Mouse (Mus musculus) testis, adult 2 months (tissue): ENCODE measurements around the gene Clspn. TPM values are rescaled to one million over a fixed set of nuclear protein-coding genes. Genes with fewer than 3 reads are reported as not detected.
"Not testable (repeated sequence)": the region's sequence is repeated elsewhere in the genome, so short reads cannot be mapped to it uniquely, and the experiment has no call there.

Experiments used
- H3K27ac ChIP-seq: fragments of 200-500 bp; 2 replicates; pipeline ENCODE4 v1.5.1; 2012; ENCODE audit warnings: low read depth, low read length; ENCODE audit not compliant: control insufficient read depth, insufficient read depth
- H3K27me3 ChIP-seq: fragments of 200-500 bp; 2 replicates; pipeline ENCODE4 v1.6.1; 2012; ENCODE audit warnings: mild to moderate bottlenecking, low read length, moderate library complexity; ENCODE audit not compliant: control insufficient read depth, insufficient read depth
- H3K36me3 ChIP-seq: fragments of 200-500 bp; 2 replicates; pipeline ENCODE4 v1.6.1; 2012; ENCODE audit warnings: mild to moderate bottlenecking, low read length; ENCODE audit not compliant: control insufficient read depth, insufficient read depth
- H3K4me1 ChIP-seq: fragments of 200-500 bp; 2 replicates; pipeline ENCODE4 v1.6.1; 2012; ENCODE audit warnings: low read length; ENCODE audit not compliant: control insufficient read depth, insufficient read depth
- H3K4me3 ChIP-seq: fragments of 200-500 bp; 2 replicates; pipeline ENCODE4 v1.5.1; 2012; ENCODE audit warnings: low read depth, mild to moderate bottlenecking, low read length, moderate library complexity, mixed read lengths; ENCODE audit not compliant: control insufficient read depth
- CTCF ChIP-seq: fragments of 200-500 bp; IDR thresholded peaks from 2 replicates; pipeline ENCODE4 v1.5.1; 2012; ENCODE audit warnings: low read depth, mild to moderate bottlenecking, inconsistent platforms, low read length, moderate library complexity; ENCODE audit not compliant: control insufficient read depth, insufficient read depth, insufficient replicate concordance
- POLR2A ChIP-seq: fragments of 200-500 bp; IDR thresholded peaks from 2 replicates; pipeline ENCODE4 v1.6.1; 2012; ENCODE audit warnings: low read depth, mild to moderate bottlenecking, inconsistent platforms, low read length, moderate library complexity; ENCODE audit not compliant: control insufficient read depth
- polyA plus RNA-seq: library from polyadenylated mRNA; depleted of rRNA; stranded (reverse); fragments of >200 nt; gene quantifications from 2 replicates; pipeline ENCODE4 v1.2.3, GENCODE M21; 2012

Gene Clspn
- polyA plus RNA-seq, 1 experiment: 2.2 TPM

DNA sequence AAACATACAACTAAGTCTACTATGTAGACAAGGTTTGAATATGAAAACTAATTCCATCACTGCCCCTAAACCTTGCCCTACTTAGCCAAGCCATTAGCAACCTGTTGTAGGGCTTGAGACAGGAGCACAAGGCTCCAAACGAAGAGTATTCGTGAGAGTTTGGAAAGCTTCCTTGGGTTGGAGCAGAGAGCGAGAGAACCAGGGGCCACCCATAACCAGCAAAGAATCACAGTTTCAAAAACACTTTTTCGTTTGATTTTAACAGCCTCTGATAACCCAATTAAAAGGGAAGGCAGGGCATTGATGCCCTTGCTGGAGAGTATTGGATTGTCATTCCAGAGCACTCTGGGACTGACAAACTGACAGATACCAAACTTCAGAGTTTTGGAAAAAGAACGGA lies 24.4 kb upstream of the Clspn start:
- no peaks in the 10 kb centered on the region for H3K27me3 ChIP-seq
- no peaks in the 10 kb centered on the region for H3K36me3 ChIP-seq
- H3K4me3 ChIP-seq: peak overlapping the region; percentile 95
- H3K4me1 ChIP-seq: peaks cover 11% of the 10 kb centered on the region
- TF ChIP-seq CTCF (no peak), POLR2A (no peak)
- peak overlapping the region; percentile 85; the same call in 1 of the 2 replicates for H3K27ac ChIP-seq

DNA sequence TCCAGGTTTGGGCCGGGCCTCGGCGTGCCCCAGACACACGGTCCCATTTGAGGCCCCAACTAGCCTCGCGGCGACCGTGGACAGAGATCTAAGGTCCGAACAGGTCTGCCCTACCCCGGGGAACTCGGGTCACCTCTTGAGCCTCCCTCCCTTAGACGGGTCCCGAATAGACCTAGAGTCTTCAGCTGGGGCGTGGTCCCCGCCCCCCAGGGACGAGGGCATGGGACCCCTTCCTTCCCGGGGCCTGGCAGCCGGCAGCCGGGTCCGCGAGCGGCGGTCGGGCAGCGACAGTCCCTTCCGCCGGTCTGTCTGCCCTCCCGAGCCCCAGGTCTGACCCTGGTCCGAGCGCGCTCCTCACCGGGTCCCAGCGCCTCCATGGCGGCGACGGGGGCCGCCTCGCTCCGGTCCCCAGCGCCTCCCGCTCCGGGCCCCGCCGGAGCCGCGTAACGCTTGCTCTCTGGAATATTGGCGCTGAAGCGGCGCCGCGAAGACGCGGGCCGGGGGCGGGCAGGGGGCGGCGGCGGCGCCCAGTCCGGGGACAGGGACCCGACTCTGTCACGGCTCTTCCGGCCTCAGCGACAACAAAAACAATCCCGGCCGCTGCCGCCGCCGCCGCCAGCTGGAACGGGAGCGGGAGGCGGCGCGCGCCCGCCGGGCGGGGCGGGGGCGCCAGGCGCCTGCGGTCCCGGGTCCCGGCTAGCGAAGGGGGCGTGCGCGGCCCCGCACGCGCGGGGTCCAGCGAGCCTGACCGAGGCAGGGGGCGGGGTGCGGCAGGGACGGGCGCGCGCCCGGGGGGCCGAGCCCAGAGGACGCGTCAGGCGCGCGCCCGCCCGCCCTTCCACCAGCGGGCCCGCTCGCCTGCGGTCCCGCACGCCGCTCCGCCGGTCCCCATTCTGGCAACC lies 23.7 kb upstream of the Clspn start, which contains the start of gene Ago4:
Gene Ago4 (minus strand): TSS at position 646 of the 902 bp plus-strand sequence.
- H3K27ac ChIP-seq: peak within 1 kb of the TSS; percentile 85
- peak within 1 kb of the TSS; percentile 95 for H3K4me3 ChIP-seq
- peaks cover 11% of the 10 kb centered on the region for H3K4me1 ChIP-seq
- no peaks in the 10 kb centered on the region for H3K36me3 ChIP-seq
- no peak for TF ChIP-seq CTCF
- no peak for TF ChIP-seq POLR2A
- no peaks in the 10 kb centered on the region for H3K27me3 ChIP-seq

DNA sequence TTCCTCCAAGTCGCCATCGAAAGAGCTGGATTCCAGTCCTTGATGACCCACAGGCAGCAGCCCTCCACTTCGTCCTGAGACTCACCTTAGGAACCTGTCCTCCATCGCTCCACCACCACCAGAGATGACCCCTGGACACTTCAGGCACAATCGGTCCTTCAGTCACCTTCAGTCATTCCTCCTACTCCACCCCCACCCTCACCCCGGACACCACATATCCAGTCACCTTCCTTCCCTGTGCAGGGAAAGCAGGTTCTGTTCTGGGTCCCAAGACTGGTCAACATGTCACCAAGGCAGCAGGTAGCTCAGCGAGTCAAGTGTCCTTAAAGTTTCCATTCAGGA lies 23.0 kb upstream of the Clspn start:
- Histone ChIP-seq H3K27me3 (no peaks in the 10 kb centered on the region), H3K27ac (no peak overlapping the region; the same call in 1 of the 2 replicates), H3K4me3 (peak overlapping the region; percentile 95), H3K4me1 (peaks cover 11% of the 10 kb centered on the region), H3K36me3 (no peaks in the 10 kb centered on the region)
- TF ChIP-seq POLR2A (no peak), CTCF (no peak)

DNA sequence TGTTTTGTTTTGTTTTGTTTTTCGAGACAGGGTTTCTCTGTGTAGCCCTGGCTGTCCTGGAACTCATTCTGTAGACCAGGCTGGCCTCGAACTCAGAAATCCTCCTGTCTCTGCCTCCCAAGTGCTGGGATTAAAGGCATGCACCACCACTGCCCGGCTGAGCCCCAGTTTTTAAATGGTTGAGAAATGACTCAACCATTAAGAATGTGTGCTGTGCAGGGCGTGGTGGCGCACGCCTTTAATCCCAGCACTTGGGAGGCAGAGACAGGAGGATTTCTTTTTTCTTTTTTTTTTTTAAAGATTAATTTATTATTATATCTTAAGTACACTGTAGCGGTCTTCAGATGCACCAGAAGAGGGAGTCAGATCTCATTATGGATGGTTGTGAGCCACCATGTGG lies 21.1 kb upstream of the Clspn start:
- H3K4me3 ChIP-seq, H3K27me3 ChIP-seq, H3K27ac ChIP-seq, H3K36me3 ChIP-seq: not testable (repeated sequence)
- peaks cover 11% of the 10 kb centered on the region for H3K4me1 ChIP-seq

DNA sequence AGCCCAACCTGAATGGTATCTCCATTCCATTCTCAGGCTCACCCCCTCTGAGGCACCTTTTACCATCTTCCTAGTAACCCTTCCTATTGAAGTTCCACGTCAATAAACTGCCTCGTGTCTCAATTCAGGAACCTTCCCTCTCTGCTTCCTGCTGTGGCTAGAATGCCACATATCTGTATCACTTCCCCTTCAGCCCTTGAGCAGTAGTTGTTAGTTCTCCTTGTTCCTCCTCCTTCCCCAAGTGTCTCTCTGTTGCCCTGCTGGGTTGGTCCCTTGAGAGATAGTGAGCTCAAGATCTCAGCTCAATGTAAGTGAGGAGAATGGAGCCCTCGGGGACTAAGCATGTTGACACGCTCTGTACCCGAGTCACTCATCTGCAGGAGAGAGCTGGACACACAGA lies 19.9 kb upstream of the Clspn start:
- no peaks in the 10 kb centered on the region for H3K27me3 ChIP-seq

DNA sequence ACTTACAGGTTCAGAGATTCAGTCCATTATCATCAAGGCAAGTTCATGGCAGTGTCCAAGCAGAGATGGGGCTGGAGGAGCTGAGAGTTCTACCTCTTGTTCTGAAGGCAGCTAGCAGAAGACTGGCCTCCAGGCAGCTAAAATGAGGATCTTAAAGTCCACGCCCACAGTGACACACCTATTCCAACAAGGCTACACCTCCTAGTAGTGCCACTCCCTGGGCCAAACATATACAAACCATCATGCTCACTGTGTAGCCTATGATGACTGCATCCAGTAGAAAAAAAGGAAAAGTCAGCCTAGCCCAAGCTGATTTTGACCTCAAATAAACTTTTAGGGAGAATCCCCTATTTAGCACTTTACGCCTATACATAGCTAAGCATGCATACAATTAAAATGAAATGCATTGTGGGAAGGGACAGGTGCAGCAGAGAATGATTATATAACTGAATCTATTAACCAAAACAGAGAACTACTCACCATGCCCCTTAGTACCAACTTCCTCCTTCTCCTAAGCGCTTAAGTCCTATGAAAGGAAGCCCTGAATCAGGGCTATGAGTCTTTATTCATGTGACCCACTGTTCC lies 16.2 kb upstream of the Clspn start:
- no peaks in the 10 kb centered on the region for H3K27me3 ChIP-seq
- no peak overlapping the region for H3K4me3 ChIP-seq
- TF ChIP-seq CTCF (no peak), POLR2A (no peak)
- H3K27ac ChIP-seq: no peak overlapping the region
- H3K36me3 ChIP-seq: no peaks in the 10 kb centered on the region
- no peaks in the 10 kb centered on the region for H3K4me1 ChIP-seq

More for the DNA sequence above, 19.9 kb upstream of the Clspn start:
- no peak for TF ChIP-seq POLR2A
- TF ChIP-seq CTCF: no peak
- Histone ChIP-seq H3K27ac (no peak overlapping the region), H3K4me1 (peaks cover 11% of the 10 kb centered on the region), H3K36me3 (no peaks in the 10 kb centered on the region), H3K4me3 (no peak overlapping the region)

DNA sequence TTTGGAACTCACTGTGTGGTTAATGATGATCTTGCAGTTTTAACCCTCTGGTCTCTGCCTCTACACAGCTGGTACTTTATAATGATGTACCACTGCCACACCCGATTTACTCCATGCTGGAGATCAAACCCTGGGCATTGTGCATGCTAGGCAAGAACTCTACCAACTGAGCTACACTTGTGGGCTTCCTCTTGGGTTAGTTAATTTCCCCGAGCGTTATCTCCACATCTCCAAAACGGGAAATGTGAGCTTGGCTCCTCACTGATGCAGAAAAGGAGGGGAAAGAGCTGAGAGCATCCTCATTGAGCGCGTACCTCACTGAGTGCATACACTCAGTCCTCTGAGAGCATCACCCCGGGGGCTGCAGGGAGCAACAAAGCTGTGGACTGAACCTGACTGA lies 13.9 kb upstream of the Clspn start:
- H3K27ac ChIP-seq: no peak overlapping the region
- H3K36me3 ChIP-seq: no peaks in the 10 kb centered on the region
- no peaks in the 10 kb centered on the region for H3K27me3 ChIP-seq
- TF ChIP-seq POLR2A (no peak), CTCF (no peak)
- no peaks in the 10 kb centered on the region for H3K4me1 ChIP-seq
- no peak overlapping the region for H3K4me3 ChIP-seq
